Mouse (Mus musculus) heart, adult 2 months (tissue): Measurements from ENCODE around the gene Klk10. TPM values are rescaled to one million over a fixed set of nuclear protein-coding genes. Genes with fewer than 3 reads are reported as not detected.

Experiments used
- DNase-seq, 2 experiments: peaks; one replicate each; pipeline ENCODE4 v3.0.0; 2021
- H3K27ac ChIP-seq: fragments of 200-600 bp; 2 replicates; pipeline ENCODE4 v1.8.1; 2022
- H3K27me3 ChIP-seq: fragments of 200-500 bp; 2 replicates; pipeline ENCODE4 v1.6.1; 2012; ENCODE audit warnings: mild to moderate bottlenecking, low read length, inconsistent platforms, mixed read lengths; ENCODE audit not compliant: control insufficient read depth, insufficient read depth
- H3K36me3 ChIP-seq: fragments of 200-500 bp; 2 replicates; pipeline ENCODE4 v1.6.1; 2012; ENCODE audit warnings: low read length, inconsistent platforms; ENCODE audit not compliant: control insufficient read depth, insufficient read depth
- H3K4me1 ChIP-seq: fragments of 200-500 bp; 2 replicates; pipeline ENCODE4 v1.6.1; 2011; ENCODE audit warnings: low read length; ENCODE audit not compliant: control insufficient read depth, insufficient read depth
- H3K4me3 ChIP-seq: fragments of 200-600 bp; 2 replicates; pipeline ENCODE4 v1.8.1; 2022
- H3K79me2 ChIP-seq: fragments of 200-500 bp; replicated peaks from 2 replicates; pipeline ENCODE4 v1.6.1; 2012; ENCODE audit warnings: mild to moderate bottlenecking, inconsistent platforms, low read length, moderate library complexity, mixed read lengths; ENCODE audit not compliant: control insufficient read depth, insufficient read depth
- H3K9ac ChIP-seq: fragments of 200-500 bp; 2 replicates; pipeline ENCODE4 v1.6.1; 2012; ENCODE audit warnings: low read depth, mild to moderate bottlenecking, control low read depth, inconsistent platforms, low read length, mixed read lengths
- CTCF ChIP-seq: fragments of 200-600 bp; IDR thresholded peaks from 2 replicates; pipeline ENCODE4 v1.8.1; 2022; ENCODE audit warnings: antibody characterized with exemption, mild to moderate bottlenecking, moderate library complexity
- EP300 ChIP-seq: fragments of 200-500 bp; IDR thresholded peaks from 2 replicates; pipeline ENCODE4 v1.6.1; 2011; ENCODE audit warnings: low read depth, low read length, control low read depth; ENCODE audit not compliant: insufficient read depth
- POLR2A ChIP-seq: fragments of 200-500 bp; IDR thresholded peaks from 2 replicates; pipeline ENCODE4 v1.6.1; 2011; ENCODE audit warnings: mild to moderate bottlenecking, low read depth, low read length, control low read depth; ENCODE audit not compliant: insufficient read depth
- WGBS: fragments of 180-500 bp; shearing (Covaris S2); methylation state at CpG from one replicate; pipeline ENCODE4 v1.1.7; 2018; 5-methylcytosine and 5-hydroxymethylcytosine counted together
- intact Hi-C: fragments of 180-260 bp; cut with DNase I; formaldehyde crosslinking; loops from one replicate; pipeline ENCODE4 v1.15.1; 2025
- polyA plus RNA-seq: library from polyadenylated mRNA; depleted of rRNA; stranded (reverse); fragments of >200 nt; gene quantifications from 2 replicates; pipeline ENCODE4 v1.2.3, GENCODE M21; 2012
- total RNA-seq, 2 experiments: library from RNA; stranded (reverse); gene quantifications; 2 replicates each; pipeline ENCODE4 v1.2.3; 2021

The Klk10 gene
- total and polyA plus RNA-seq, 3 experiments, result 0.27 to 1.8 (median 0.65) TPM

- Histone ChIP-seq H3K79me2 (no peaks in the 10 kb centered on the region), H3K27ac (no peak overlapping the region), H3K27me3 (no peaks in the 10 kb centered on the region), H3K9ac (no peak overlapping the region), H3K4me3 (no peak overlapping the region), H3K4me1 (0 out of 2 replicates have a peak, but pooled peaks cover 2% of the 10 kb centered on the region), H3K36me3 (no peaks in the 10 kb centered on the region)
- intact Hi-C loops, result no loop called here
- no peak for TF ChIP-seq POLR2A
- no peak for TF ChIP-seq EP300
- 85% methylated on average over 5 of the region's 5 CpGs for WGBS
- DNase-seq, result peak in 1 of 2 experiments; percentile 0
These were observed 4.3 kb upstream of the Klk10 start for GRCm38 (mm10) chr7:43776506-43776905.

DNA sequence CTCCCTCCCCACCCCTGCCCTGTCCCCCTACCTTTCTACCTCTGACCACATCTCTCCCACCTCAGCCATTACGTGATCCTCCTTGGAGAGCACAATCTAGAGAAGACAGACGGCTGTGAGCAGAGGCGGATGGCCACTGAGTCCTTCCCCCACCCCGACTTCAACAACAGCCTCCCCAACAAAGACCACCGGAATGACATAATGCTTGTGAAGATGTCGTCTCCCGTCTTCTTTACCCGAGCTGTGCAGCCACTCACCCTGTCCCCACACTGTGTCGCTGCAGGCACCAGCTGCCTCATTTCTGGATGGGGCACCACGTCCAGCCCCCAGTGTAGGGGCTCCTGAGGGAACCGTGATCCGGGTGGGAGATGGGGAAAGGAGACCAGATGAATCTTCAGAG lies 3.4 kb upstream of the Klk10 start:
- 84% methylated on average over 12 of the region's 12 CpGs for WGBS
- no peak for TF ChIP-seq EP300
- no peak for TF ChIP-seq CTCF
- TF ChIP-seq POLR2A, result no peak
- Histone ChIP-seq H3K4me1 (0 out of 2 replicates have a peak, but pooled peaks cover 2% of the 10 kb centered on the region), H3K36me3 (no peaks in the 10 kb centered on the region), H3K9ac (no peak overlapping the region), H3K27me3 (no peaks in the 10 kb centered on the region), H3K4me3 (no peak overlapping the region), H3K27ac (no peak overlapping the region), H3K79me2 (no peaks in the 10 kb centered on the region)
- intact Hi-C loops, result no loop called here
- peak in 1 of 2 experiments; percentile 1 for DNase-seq

DNA sequence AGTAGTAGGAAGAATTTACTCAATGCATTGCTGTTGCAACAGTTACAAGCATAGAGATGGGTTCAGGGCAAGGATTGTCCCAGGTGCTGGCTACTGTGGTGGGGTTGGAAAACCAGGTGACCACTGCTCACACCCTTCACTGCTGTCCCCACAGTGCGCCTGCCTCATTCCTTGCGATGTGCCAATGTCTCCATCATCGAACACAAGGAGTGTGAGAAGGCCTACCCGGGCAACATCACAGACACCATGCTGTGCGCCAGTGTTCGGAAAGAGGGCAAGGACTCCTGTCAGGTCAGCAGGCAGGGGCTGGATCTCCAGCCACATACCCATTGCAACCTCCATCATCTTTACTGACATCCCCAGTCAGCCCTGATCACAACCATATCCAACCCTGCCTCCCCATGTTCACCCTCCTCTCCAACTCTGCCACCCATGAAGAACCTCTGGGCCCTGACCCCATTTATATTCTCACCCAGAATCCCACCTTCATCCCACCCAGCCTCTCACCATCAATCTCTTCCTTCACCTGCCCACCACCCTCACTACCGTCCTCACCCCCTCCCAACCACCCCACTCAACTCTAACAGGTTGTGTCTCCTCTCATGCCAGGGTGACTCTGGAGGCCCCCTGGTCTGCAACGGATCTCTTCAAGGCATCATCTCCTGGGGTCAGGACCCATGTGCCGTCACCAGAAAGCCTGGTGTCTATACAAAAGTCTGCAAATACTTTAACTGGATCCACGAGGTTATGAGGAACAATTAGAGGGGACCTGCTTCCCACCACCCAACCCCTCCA lies 2.5 kb upstream of the Klk10 start:
- intact Hi-C loops, result no loop called here
- peak in 1 of 2 experiments; percentile 0 for DNase-seq
- Histone ChIP-seq H3K36me3 (no peaks in the 10 kb centered on the region), H3K27me3 (no peaks in the 10 kb centered on the region), H3K4me1 (0 out of 2 replicates have a peak, but pooled peaks cover 2% of the 10 kb centered on the region), H3K79me2 (no peaks in the 10 kb centered on the region), H3K27ac (no peak overlapping the region), H3K9ac (no peak overlapping the region), H3K4me3 (no peak overlapping the region)
- TF ChIP-seq POLR2A (no peak), EP300 (no peak), CTCF (no peak)
- 92% methylated on average over 10 of the region's 10 CpGs for WGBS

DNA sequence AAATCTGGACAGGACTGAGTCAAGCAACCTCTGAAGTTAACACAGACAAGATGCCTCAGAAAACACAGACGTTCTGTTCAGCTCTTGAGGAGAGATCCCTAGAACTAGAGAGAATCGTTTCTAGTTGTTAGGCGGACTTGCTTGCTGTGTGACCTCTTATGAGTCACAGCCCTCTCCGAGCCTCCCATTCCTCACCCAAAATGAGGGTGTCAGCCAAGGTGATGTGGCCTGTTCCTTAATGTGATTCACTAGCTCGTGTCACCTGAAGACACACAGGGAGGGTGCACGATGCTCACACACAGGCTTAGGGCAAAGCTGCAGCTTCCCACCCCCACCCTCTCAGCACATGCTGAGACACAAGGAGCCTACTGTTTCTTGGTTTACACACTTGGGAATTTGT lies 594 bp upstream of the Klk10 start:
- 49% methylated on average over 6 of the region's 6 CpGs for WGBS
- H3K4me3 ChIP-seq, result no peak overlapping the region
- intact Hi-C loops, result loop anchor here (10.0 kb wide), 1 partner anchor 205 kb away; the partner anchor contains the start of gene Zfp719
- no peak overlapping the region for H3K9ac ChIP-seq
- no peak overlapping the region for H3K27ac ChIP-seq
- TF ChIP-seq POLR2A (no peak), EP300 (no peak), CTCF (no peak)
- no peaks in the 10 kb centered on the region for H3K79me2 ChIP-seq
- H3K27me3 ChIP-seq, result no peaks in the 10 kb centered on the region
- DNase-seq, result no peak
- no peaks in the 10 kb centered on the region for H3K36me3 ChIP-seq
- 0 out of 2 replicates have a peak, but pooled peaks cover 2% of the 10 kb centered on the region for H3K4me1 ChIP-seq

GRCm38 (mm10) chr7:43781541-43781940 lies 706 bp downstream of the Klk10 start:
- no peak for DNase-seq
- no peak overlapping the region for H3K27ac ChIP-seq
- intact Hi-C loops, result loop anchor here (10.0 kb wide), 1 partner anchor 207 kb away; the partner anchor contains the start of gene Zfp719
- no peak overlapping the region for H3K4me3 ChIP-seq
- no peaks in the 10 kb centered on the region for H3K79me2 ChIP-seq
- whole genome bisulfite sequencing, result 84% methylated on average over 11 of the region's 11 CpGs
- TF ChIP-seq CTCF, result no peak
- TF ChIP-seq POLR2A, result no peak
- no peak for TF ChIP-seq EP300
- 0 out of 2 replicates have a peak, but pooled peaks cover 2% of the 10 kb centered on the region for H3K4me1 ChIP-seq
- H3K9ac ChIP-seq, result no peak overlapping the region
- no peaks in the 10 kb centered on the region for H3K36me3 ChIP-seq
- no peaks in the 10 kb centered on the region for H3K27me3 ChIP-seq
